8 mouse cellular contexts compared by ENCODE assay signal in genomic region chr1:34399182-34399953, GRCm38 (mm10). TPM values are rescaled to one million over a fixed set of nuclear protein-coding genes. Genes with fewer than 3 reads are reported as not detected.
A peak's percentile ranks its signal among the peaks of the same experiment; 100 is the strongest.
DNase-seq lines count a peak whose midpoint lies in the region; ATAC-seq lines count a peak whose summit lies in the region.

No protein-coding gene starts in this region.

- no peak overlapping the region for H3K27ac ChIP-seq in heart, embryonic 10.5 days
- no peak overlapping the region for H3K27ac ChIP-seq in heart, embryonic 12.5 days (ENCODE audit: poor library complexity, severe bottlenecking)
- 0 out of 2 replicates have a peak overlapping the region, but pooled peaks have one; percentile 30 for H3K27ac ChIP-seq in hindbrain, embryonic 15.5 days (replicated peaks)

- WGBS in heart, embryonic 10.5 days = 35% methylated on average over 11 of the region's 11 CpGs
- WGBS in heart, embryonic 12.5 days = 32% methylated on average over 11 of the region's 11 CpGs
- WGBS in hindbrain, embryonic 15.5 days = 30% methylated on average over 11 of the region's 11 CpGs

- no peak overlapping the region for H3K9ac ChIP-seq in heart, embryonic 12.5 days
- H3K9ac ChIP-seq in hindbrain, embryonic 15.5 days = no peak overlapping the region

- peak; percentile 55 for DNase-seq in heart, embryonic 10.5 days (ENCODE audit: low spot score)
- DNase-seq in 3T3-L1 (ENCODE audit: low read depth, low spot score) = peak; percentile 60
- peak; percentile 50 for DNase-seq in brain, adult 2 months (ENCODE audit: low read depth, low spot score)
- DNase-seq in ovary, adult 18-20 months (ENCODE audit: low spot score) = no peak
- DNase-seq in gastrocnemius, postnatal 14 days = no peak
- no peak for DNase-seq in spleen, adult 12 weeks (ENCODE audit: low spot score)

- no peaks in the 10 kb centered on the region for H3K4me1 ChIP-seq in heart, embryonic 10.5 days
- no peaks in the 10 kb centered on the region; the same call in 1 of the 2 replicates for H3K4me1 ChIP-seq in heart, embryonic 12.5 days (replicated peaks)
- H3K4me1 ChIP-seq in hindbrain, embryonic 15.5 days (replicated peaks) = 0 out of 2 replicates have a peak, but pooled peaks cover 8% of the 10 kb centered on the region

- intact Hi-C loops in gastrocnemius, postnatal 14 days (cut with DNase I; ENCODE audit: low total_unique reads) = no loop called here

- H3K36me3 ChIP-seq in heart, embryonic 10.5 days = no peaks in the 10 kb centered on the region
- no peaks in the 10 kb centered on the region for H3K36me3 ChIP-seq in heart, embryonic 12.5 days
- no peaks in the 10 kb centered on the region for H3K36me3 ChIP-seq in hindbrain, embryonic 15.5 days

- H3K4me2 ChIP-seq in heart, embryonic 12.5 days = no peak overlapping the region
- peak overlapping the region; percentile 18; the same call in 1 of the 2 replicates for H3K4me2 ChIP-seq in hindbrain, embryonic 15.5 days

- ATAC-seq in heart, embryonic 12.5 days (ENCODE audit: insufficient number of reproducible peaks, low FRiP score) = no peak
- peak; percentile 74; the same call in 1 of the 2 replicates for ATAC-seq in hindbrain, embryonic 15.5 days (ENCODE audit: low FRiP score, low read depth)

- no peak overlapping the region for H3K4me3 ChIP-seq in heart, embryonic 10.5 days
- no peak overlapping the region for H3K4me3 ChIP-seq in heart, embryonic 12.5 days
- no peak overlapping the region for H3K4me3 ChIP-seq in hindbrain, embryonic 15.5 days

- no peaks in the 10 kb centered on the region for H3K27me3 ChIP-seq in heart, embryonic 10.5 days (ENCODE audit: insufficient read depth, poor library complexity, severe bottlenecking)
- no peaks in the 10 kb centered on the region for H3K27me3 ChIP-seq in heart, embryonic 12.5 days (replicated peaks)
- H3K27me3 ChIP-seq in hindbrain, embryonic 15.5 days = no peaks in the 10 kb centered on the region

- H3K9me3 ChIP-seq in heart, embryonic 10.5 days = no peaks in the 10 kb centered on the region
- no peaks in the 10 kb centered on the region for H3K9me3 ChIP-seq in heart, embryonic 12.5 days (replicated peaks)
- no peaks in the 10 kb centered on the region for H3K9me3 ChIP-seq in hindbrain, embryonic 15.5 days

RNA-seq across cellular contexts. Expression of gene Ccdc115, which starts 40.1 kb away (rescaled TPM):
- polyA plus RNA-seq in heart, embryonic 10.5 days (2016; fragmentation: Nextera tagmentation; extraction: Ambion mirVana) = 52.5 and 60.2 TPM in 2 replicates
- polyA plus RNA-seq in heart, embryonic 12.5 days (2016; fragmentation: Nextera tagmentation; extraction: Ambion mirVana) = 45.9 and 46.6 TPM in 2 replicates
- polyA plus RNA-seq in hindbrain, embryonic 15.5 days (2015; fragmentation: Nextera tagmentation; extraction: Ambion mirVana) = 62.2 and 64.5 TPM in 2 replicates
- total RNA-seq in gastrocnemius, postnatal 14 days (2021) = 10 to 100 TPM; 11.3 to 13.0 TPM

RNA-seq across cellular contexts. Expression of gene Imp4, which starts 40.3 kb away (rescaled TPM):
- polyA plus RNA-seq in heart, embryonic 10.5 days (2016; fragmentation: Nextera tagmentation; extraction: Ambion mirVana) = 97.6 and 113 TPM in 2 replicates
- polyA plus RNA-seq in heart, embryonic 12.5 days (2016; fragmentation: Nextera tagmentation; extraction: Ambion mirVana) = 65.9 and 74.8 TPM in 2 replicates
- polyA plus RNA-seq in hindbrain, embryonic 15.5 days (2015; fragmentation: Nextera tagmentation; extraction: Ambion mirVana) = 51.1 and 52.5 TPM in 2 replicates
- total RNA-seq in gastrocnemius, postnatal 14 days (2021) = 10 to 100 TPM; 15.2 to 15.7 TPM

Comparison
In these comparisons a context has a peak if more than half of its experiments do, and no peak if none do; other contexts are left out.
1. DNase-seq: peak in heart, embryonic 10.5 days (single experiment), 3T3-L1 (single experiment) and brain, adult 2 months (single experiment); none in ovary, adult 18-20 months (single experiment), gastrocnemius, postnatal 14 days (single experiment) and spleen, adult 12 weeks (single experiment).